In genomic region chr13:93440167-93440566, GRCm38 (mm10) we compare ENCODE assay signal across 13 mouse cellular contexts. TPM values are rescaled to one million over a fixed set of nuclear protein-coding genes. Genes with fewer than 3 reads are reported as not detected.
DNase-seq lines count a peak whose midpoint lies in the region; ATAC-seq lines count a peak whose summit lies in the region.
"Had no signal": no experiment of that assay in that cellular context is flagged by ENCODE, and none has a peak within 500 bp of the region (broad histone marks: within the 10 kb centered on the region; RNA-seq: fewer than 3 reads in every experiment).

No protein-coding gene starts in this region.

- no peaks in the 10 kb centered on the region for H3K27me3 ChIP-seq in embryonic facial prominence, embryonic 11.5 days (ENCODE audit: control insufficient read depth, insufficient read depth, low read length)
- no peaks in the 10 kb centered on the region for H3K27me3 ChIP-seq in embryonic facial prominence, embryonic 10.5 days (replicated peaks; ENCODE audit: low read depth, poor library complexity, severe bottlenecking)
- H3K27me3 ChIP-seq in midbrain, embryonic 11.5 days (ENCODE audit: control insufficient read depth, insufficient read depth, low read length) = no peaks in the 10 kb centered on the region
- no peaks in the 10 kb centered on the region for H3K27me3 ChIP-seq in midbrain, embryonic 14.5 days (ENCODE audit: control insufficient read depth, insufficient read depth, low read length)
- no peaks in the 10 kb centered on the region for H3K27me3 ChIP-seq in liver, embryonic 16.5 days (ENCODE audit: control insufficient read depth, insufficient read depth, low read depth, low read length)
- H3K27me3 ChIP-seq: heart, embryonic 13.5 days had no signal

- no peaks in the 10 kb centered on the region for H3K36me3 ChIP-seq in embryonic facial prominence, embryonic 11.5 days (replicated peaks; ENCODE audit: control insufficient read depth, insufficient read depth, low read depth, low read length)
- H3K36me3 ChIP-seq in embryonic facial prominence, embryonic 10.5 days (replicated peaks) = peaks cover 86% of the 10 kb centered on the region
- no peaks in the 10 kb centered on the region; the same call in 1 of the 2 replicates for H3K36me3 ChIP-seq in midbrain, embryonic 11.5 days (ENCODE audit: control insufficient read depth, insufficient read depth, low read length)
- H3K36me3 ChIP-seq in midbrain, embryonic 14.5 days (ENCODE audit: control insufficient read depth, insufficient read depth, low read length) = peaks cover 37% of the 10 kb centered on the region
- peaks cover 13% of the 10 kb centered on the region for H3K36me3 ChIP-seq in liver, embryonic 16.5 days (ENCODE audit: control insufficient read depth, insufficient read depth)

- DNase-seq in embryonic facial prominence, embryonic 11.5 days (ENCODE audit: low spot score) = no peak
- DNase-seq in embryonic facial prominence, embryonic 10.5 days (ENCODE audit: low spot score) = no peak
- no peak for DNase-seq in midbrain, embryonic 11.5 days (ENCODE audit: low spot score, missing footprints)
- no peak for DNase-seq in midbrain, embryonic 14.5 days
- DNase-seq in retina, postnatal 1 day = no peak
- no peak for DNase-seq in spleen, adult 12 weeks (ENCODE audit: low spot score)
- DNase-seq in lung, postnatal 4 days = no peak
- DNase-seq: adrenal gland, postnatal 14 days; cerebellum, postnatal 14 days; kidney, adult 8-10 months; thymus, postnatal 36 days had no signal

- no peak overlapping the region for H3K4me2 ChIP-seq in embryonic facial prominence, embryonic 11.5 days (ENCODE audit: low read depth, low read length)
- H3K4me2 ChIP-seq in midbrain, embryonic 11.5 days = no peak overlapping the region
- no peak overlapping the region for H3K4me2 ChIP-seq in midbrain, embryonic 14.5 days (ENCODE audit: low read length)
- no peak overlapping the region for H3K4me2 ChIP-seq in liver, embryonic 16.5 days (ENCODE audit: low read depth, low read length)
- H3K4me2 ChIP-seq: heart, embryonic 13.5 days had no signal

- no peak overlapping the region for H3K9ac ChIP-seq in embryonic facial prominence, embryonic 11.5 days (replicated peaks; ENCODE audit: low read length)
- H3K9ac ChIP-seq in midbrain, embryonic 11.5 days (ENCODE audit: low read length) = no peak overlapping the region
- no peak overlapping the region for H3K9ac ChIP-seq in midbrain, embryonic 14.5 days (replicated peaks; ENCODE audit: low read length)
- no peak overlapping the region for H3K9ac ChIP-seq in liver, embryonic 16.5 days (ENCODE audit: low read depth, low read length)
- H3K9ac ChIP-seq: heart, embryonic 13.5 days had no signal

- ATAC-seq in embryonic facial prominence, embryonic 11.5 days (replicated peaks; ENCODE audit: insufficient number of reproducible peaks, low FRiP score, low TSS enrichment, low read depth) = 0 out of 2 replicates have a peak, but pooled peaks have one; percentile 52
- peak; percentile 70 for ATAC-seq in midbrain, embryonic 11.5 days (ENCODE audit: low FRiP score)
- no peak for ATAC-seq in midbrain, embryonic 14.5 days (ENCODE audit: low FRiP score, low TSS enrichment)
- ATAC-seq in liver, embryonic 16.5 days (ENCODE audit: low read depth) = peak; percentile 30; the same call in 1 of the 2 replicates

- H3K27ac ChIP-seq in embryonic facial prominence, embryonic 11.5 days (replicated peaks; ENCODE audit: low read depth, low read length) = no peak overlapping the region
- H3K27ac ChIP-seq in embryonic facial prominence, embryonic 10.5 days (replicated peaks) = no peak overlapping the region
- H3K27ac ChIP-seq in midbrain, embryonic 11.5 days (ENCODE audit: low read depth, low read length) = no peak overlapping the region
- H3K27ac ChIP-seq in midbrain, embryonic 14.5 days (replicated peaks; ENCODE audit: low read depth, low read length) = no peak overlapping the region
- H3K27ac ChIP-seq in liver, embryonic 16.5 days (ENCODE audit: low read length) = no peak overlapping the region
- H3K27ac ChIP-seq: heart, embryonic 13.5 days had no signal

- no peak overlapping the region for H3K4me3 ChIP-seq in embryonic facial prominence, embryonic 11.5 days (ENCODE audit: low read depth, low read length)
- no peak overlapping the region for H3K4me3 ChIP-seq in embryonic facial prominence, embryonic 10.5 days
- H3K4me3 ChIP-seq in midbrain, embryonic 11.5 days (ENCODE audit: low read depth, low read length) = no peak overlapping the region
- H3K4me3 ChIP-seq in midbrain, embryonic 14.5 days (replicated peaks; ENCODE audit: low read depth, low read length) = no peak overlapping the region
- H3K4me3 ChIP-seq in liver, embryonic 16.5 days (ENCODE audit: low read depth, low read length) = no peak overlapping the region
- H3K4me3 ChIP-seq: heart, embryonic 13.5 days had no signal

- no peaks in the 10 kb centered on the region for H3K9me3 ChIP-seq in embryonic facial prominence, embryonic 11.5 days (replicated peaks; ENCODE audit: control insufficient read depth, low read length)
- H3K9me3 ChIP-seq in embryonic facial prominence, embryonic 10.5 days = no peaks in the 10 kb centered on the region
- H3K9me3 ChIP-seq in midbrain, embryonic 11.5 days (ENCODE audit: control insufficient read depth, low read length) = no peaks in the 10 kb centered on the region
- H3K9me3 ChIP-seq in midbrain, embryonic 14.5 days (ENCODE audit: control insufficient read depth, low read length) = no peaks in the 10 kb centered on the region
- no peaks in the 10 kb centered on the region for H3K9me3 ChIP-seq in liver, embryonic 16.5 days (replicated peaks; ENCODE audit: control insufficient read depth, low read length)
- H3K9me3 ChIP-seq: heart, embryonic 13.5 days had no signal

- H3K4me1 ChIP-seq in embryonic facial prominence, embryonic 11.5 days (ENCODE audit: control insufficient read depth, insufficient read depth, low read length) = no peaks in the 10 kb centered on the region
- no peaks in the 10 kb centered on the region for H3K4me1 ChIP-seq in embryonic facial prominence, embryonic 10.5 days
- H3K4me1 ChIP-seq in midbrain, embryonic 11.5 days (ENCODE audit: control insufficient read depth, insufficient read depth, low read length) = no peaks in the 10 kb centered on the region
- H3K4me1 ChIP-seq in midbrain, embryonic 14.5 days (ENCODE audit: control insufficient read depth, insufficient read depth, low read length) = no peaks in the 10 kb centered on the region
- H3K4me1 ChIP-seq in liver, embryonic 16.5 days (ENCODE audit: control insufficient read depth, low read depth, low read length) = no peaks in the 10 kb centered on the region; the same call in 1 of the 2 replicates
- H3K4me1 ChIP-seq: heart, embryonic 13.5 days had no signal

- 83% methylated on average over 3 of the region's 3 CpGs for WGBS in embryonic facial prominence, embryonic 11.5 days
- 88% methylated on average over 3 of the region's 3 CpGs for WGBS in embryonic facial prominence, embryonic 10.5 days
- 91% methylated on average over 3 of the region's 3 CpGs for WGBS in midbrain, embryonic 11.5 days
- WGBS in midbrain, embryonic 14.5 days = 82% methylated on average over 3 of the region's 3 CpGs
- 85% methylated on average over 3 of the region's 3 CpGs for WGBS in liver, embryonic 16.5 days (ENCODE audit: insufficient replicate concordance)

RNA-seq across cellular contexts. Expression of gene Jmy, which starts 59.4 kb away (rescaled TPM):
- 4.3 TPM in 2 replicates for polyA plus RNA-seq in embryonic facial prominence, embryonic 11.5 days (2014; fragmentation: Nextera tagmentation; extraction: Ambion mirVana)
- 3.8 and 5.2 TPM in 2 replicates for polyA plus RNA-seq in embryonic facial prominence, embryonic 10.5 days (2016; fragmentation: Nextera tagmentation; extraction: Ambion mirVana)
- 3.4 and 3.5 TPM in 2 replicates for polyA plus RNA-seq in midbrain, embryonic 11.5 days (2014; fragmentation: Nextera tagmentation; extraction: Ambion mirVana)
- 6.4 and 8.7 TPM in 2 replicates for polyA plus RNA-seq in midbrain, embryonic 14.5 days (2014; fragmentation: Nextera tagmentation; extraction: Ambion mirVana)
- 1.3 TPM in 2 replicates for polyA plus RNA-seq in liver, embryonic 16.5 days (2015; fragmentation: Nextera tagmentation; extraction: Ambion mirVana)
